8 mouse cellular contexts compared by ENCODE assay signal in the genomic region with DNA sequence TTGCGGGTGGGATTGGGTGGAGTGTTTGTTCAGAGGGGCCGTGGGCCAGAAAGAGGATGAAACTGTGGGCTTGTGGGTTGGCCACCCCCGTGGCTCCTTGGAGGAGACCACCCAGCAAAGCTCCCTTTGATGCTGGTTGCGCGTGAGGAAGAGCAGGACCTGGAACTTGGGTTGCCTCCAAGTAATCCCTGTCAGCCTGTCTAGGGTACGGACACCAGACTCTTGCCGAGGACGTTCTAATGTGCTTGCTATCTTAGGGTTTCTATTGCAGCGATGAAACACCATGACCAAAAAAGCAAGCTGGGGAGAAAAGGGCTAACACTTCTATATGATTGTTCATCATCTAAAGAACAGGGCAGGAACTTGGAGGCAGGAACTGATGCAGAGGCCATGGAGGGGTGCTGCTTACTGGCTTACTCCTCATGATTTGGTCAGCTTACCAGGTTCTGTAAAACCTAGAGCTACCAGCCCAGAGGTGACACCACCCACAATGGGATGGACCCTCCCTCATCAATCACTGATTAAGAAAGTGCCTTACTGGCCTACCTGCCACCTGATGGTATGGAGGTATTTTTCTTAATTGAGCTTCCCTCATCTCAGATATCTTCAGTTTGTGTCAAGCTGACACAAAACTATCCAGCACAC. TPM values are rescaled to one million over a fixed set of nuclear protein-coding genes. Genes with fewer than 3 reads are reported as not detected.
DNase-seq lines count a peak whose midpoint lies in the region; ATAC-seq and TF ChIP-seq lines count a peak whose summit lies in the region.
"Not testable (repeated sequence)": the region's sequence is repeated elsewhere in the genome, so short reads cannot be mapped to it uniquely, and the experiment has no call there.

No protein-coding gene starts in this region.

- not testable (repeated sequence) for TF ChIP-seq RAD21 in MEL (IDR thresholded peaks at IDR 0.05; ENCODE audit: low read depth, low read length)

- not testable (repeated sequence) for TF ChIP-seq POLR2A in MEL (IDR thresholded peaks at IDR 0.05; ENCODE audit: control insufficient read depth in 1 of 2, insufficient read depth in 1 of 2, low read depth in 1 of 2, low read length in 2 of 2, poor library complexity in 1 of 2)

- not testable (repeated sequence) for DNase-seq in MEL (ENCODE audit: low read depth, low spot score); forebrain, postnatal 0 days; kidney, postnatal 0 days (ENCODE audit: low spot score)

- not testable (repeated sequence) for H3K27ac ChIP-seq in MEL (ENCODE audit: control insufficient read depth, low read depth, low read length); liver, embryonic 16.5 days (ENCODE audit: low read length); midbrain, embryonic 13.5 days
- peak overlapping the region; percentile 50; the same call in 1 of the 2 replicates for H3K27ac ChIP-seq in embryonic facial prominence, embryonic 12.5 days
- peak overlapping the region; percentile 73 for H3K27ac ChIP-seq in forebrain, postnatal 0 days (ENCODE audit: low read depth, low read length)
- H3K27ac ChIP-seq in hindbrain, embryonic 13.5 days: peak overlapping the region; percentile 84
- H3K27ac ChIP-seq in kidney, postnatal 0 days: peak overlapping the region; percentile 55; the same call in 1 of the 2 replicates
- H3K27ac ChIP-seq in stomach, embryonic 14.5 days (ENCODE audit: low read length): peak overlapping the region; percentile 52; the same call in 1 of the 2 replicates

- H3K4me1 ChIP-seq in MEL (ENCODE audit: control insufficient read depth in 1 of 2, insufficient read depth in 2 of 2, low read length in 2 of 2); embryonic facial prominence, embryonic 12.5 days; forebrain, postnatal 0 days (ENCODE audit: insufficient read depth); hindbrain, embryonic 13.5 days (replicated peaks); kidney, postnatal 0 days (replicated peaks; ENCODE audit: insufficient read depth, low read length); liver, embryonic 16.5 days (ENCODE audit: control insufficient read depth, low read depth, low read length); midbrain, embryonic 13.5 days (replicated peaks); stomach, embryonic 14.5 days (ENCODE audit: control insufficient read depth, insufficient read depth, low read length): not testable (repeated sequence)

- peak overlapping the region; percentile 61 for H3K9ac ChIP-seq in MEL (ENCODE audit: control insufficient read depth, low read depth, low read length, poor library complexity, severe bottlenecking)
- peak overlapping the region; percentile 62 for H3K9ac ChIP-seq in embryonic facial prominence, embryonic 12.5 days
- peak overlapping the region; percentile 87 for H3K9ac ChIP-seq in forebrain, postnatal 0 days
- peak overlapping the region; percentile 85 for H3K9ac ChIP-seq in hindbrain, embryonic 13.5 days
- H3K9ac ChIP-seq in kidney, postnatal 0 days (ENCODE audit: low read depth, low read length): peak overlapping the region; percentile 71
- peak overlapping the region; percentile 73 for H3K9ac ChIP-seq in liver, embryonic 16.5 days (ENCODE audit: low read depth, low read length)
- peak overlapping the region; percentile 71 for H3K9ac ChIP-seq in midbrain, embryonic 13.5 days (replicated peaks)
- peak overlapping the region; percentile 23 for H3K9ac ChIP-seq in stomach, embryonic 14.5 days (replicated peaks; ENCODE audit: low read depth, low read length)

- not testable (repeated sequence) for TF ChIP-seq EP300 in MEL (IDR thresholded peaks at IDR 0.05; ENCODE audit: low read depth in 1 of 2, low read length in 2 of 2)

- H3K4me2 ChIP-seq in embryonic facial prominence, embryonic 12.5 days (replicated peaks): peak overlapping the region; percentile 48
- peak overlapping the region; percentile 56 for H3K4me2 ChIP-seq in forebrain, postnatal 0 days (ENCODE audit: low read depth)
- H3K4me2 ChIP-seq in hindbrain, embryonic 13.5 days: peak overlapping the region; percentile 58
- peak overlapping the region; percentile 60 for H3K4me2 ChIP-seq in kidney, postnatal 0 days (ENCODE audit: low read length)
- H3K4me2 ChIP-seq in liver, embryonic 16.5 days (ENCODE audit: low read depth, low read length): peak overlapping the region; percentile 59
- H3K4me2 ChIP-seq in midbrain, embryonic 13.5 days (replicated peaks): peak overlapping the region; percentile 59
- peak overlapping the region; percentile 46 for H3K4me2 ChIP-seq in stomach, embryonic 14.5 days (replicated peaks; ENCODE audit: low read depth, low read length)

- peak overlapping the region; percentile 19 to 52 for H3K4me3 ChIP-seq in MEL (ENCODE audit: control insufficient read depth in 1 of 2, insufficient read depth in 1 of 2, low read depth in 2 of 2, low read length in 2 of 2)
- H3K4me3 ChIP-seq in embryonic facial prominence, embryonic 12.5 days: peak overlapping the region; percentile 75
- peak overlapping the region; percentile 64 for H3K4me3 ChIP-seq in forebrain, postnatal 0 days (ENCODE audit: low read depth, low read length)
- H3K4me3 ChIP-seq in hindbrain, embryonic 13.5 days: peak overlapping the region; percentile 78
- peak overlapping the region; percentile 48 for H3K4me3 ChIP-seq in kidney, postnatal 0 days (replicated peaks; ENCODE audit: low read depth, low read length)
- H3K4me3 ChIP-seq in liver, embryonic 16.5 days (ENCODE audit: low read depth, low read length): peak overlapping the region; percentile 77
- peak overlapping the region; percentile 66 for H3K4me3 ChIP-seq in midbrain, embryonic 13.5 days (replicated peaks)
- H3K4me3 ChIP-seq in stomach, embryonic 14.5 days (ENCODE audit: low read depth, low read length): peak overlapping the region; percentile 73

- not testable (repeated sequence) for H3K27me3 ChIP-seq in MEL (ENCODE audit: control insufficient read depth in 1 of 2, insufficient read depth in 2 of 2, low read length in 2 of 2); embryonic facial prominence, embryonic 12.5 days; forebrain, postnatal 0 days (ENCODE audit: insufficient read depth, low read length); hindbrain, embryonic 13.5 days; kidney, postnatal 0 days (ENCODE audit: insufficient read depth, low read length); liver, embryonic 16.5 days (ENCODE audit: control insufficient read depth, insufficient read depth, low read depth, low read length); midbrain, embryonic 13.5 days; stomach, embryonic 14.5 days (ENCODE audit: control insufficient read depth, insufficient read depth, low read length)

- not testable (repeated sequence) for H3K9me3 ChIP-seq in MEL (replicated peaks; ENCODE audit: insufficient read depth, low read length); embryonic facial prominence, embryonic 12.5 days; forebrain, postnatal 0 days (ENCODE audit: low read length); hindbrain, embryonic 13.5 days; kidney, postnatal 0 days (replicated peaks; ENCODE audit: low read length); liver, embryonic 16.5 days (replicated peaks; ENCODE audit: control insufficient read depth, low read length); midbrain, embryonic 13.5 days; stomach, embryonic 14.5 days (ENCODE audit: control insufficient read depth, low read depth, low read length)

- ATAC-seq in embryonic facial prominence, embryonic 12.5 days (ENCODE audit: insufficient number of reproducible peaks, insufficient read depth, low FRiP score, low TSS enrichment): peak; percentile 70
- peak; percentile 12 for ATAC-seq in forebrain, postnatal 0 days
- peak; percentile 71 for ATAC-seq in hindbrain, embryonic 13.5 days (ENCODE audit: low FRiP score)
- ATAC-seq in kidney, postnatal 0 days (replicated peaks; ENCODE audit: low FRiP score, low read depth); stomach, embryonic 14.5 days (ENCODE audit: insufficient number of reproducible peaks, insufficient read depth, low FRiP score, low read depth): not testable (repeated sequence)
- peak; percentile 30; the same call in 1 of the 2 replicates for ATAC-seq in liver, embryonic 16.5 days (ENCODE audit: low read depth)
- ATAC-seq in midbrain, embryonic 13.5 days: peak; percentile 82

- H3K36me3 ChIP-seq in MEL (ENCODE audit: control insufficient read depth in 1 of 2, insufficient read depth in 2 of 2, low read length in 2 of 2); embryonic facial prominence, embryonic 12.5 days; forebrain, postnatal 0 days (ENCODE audit: insufficient read depth); hindbrain, embryonic 13.5 days; kidney, postnatal 0 days (ENCODE audit: insufficient read depth, low read length); liver, embryonic 16.5 days (ENCODE audit: control insufficient read depth, insufficient read depth); midbrain, embryonic 13.5 days; stomach, embryonic 14.5 days (ENCODE audit: control insufficient read depth, insufficient read depth, low read length): not testable (repeated sequence)

- 4% methylated on average over 9 of the region's 9 CpGs for WGBS in embryonic facial prominence, embryonic 12.5 days
- WGBS in forebrain, postnatal 0 days: 3% methylated on average over 9 of the region's 9 CpGs
- WGBS in hindbrain, embryonic 13.5 days: 5% methylated on average over 9 of the region's 9 CpGs
- 4% methylated on average over 9 of the region's 9 CpGs for WGBS in kidney, postnatal 0 days
- 2% methylated on average over 9 of the region's 9 CpGs for WGBS in liver, embryonic 16.5 days (ENCODE audit: insufficient replicate concordance)
- WGBS in midbrain, embryonic 13.5 days: 4% methylated on average over 9 of the region's 9 CpGs
- WGBS in stomach, embryonic 14.5 days: 4% methylated on average over 9 of the region's 9 CpGs

- not testable (repeated sequence) for TF ChIP-seq CTCF in MEL (IDR thresholded peaks at IDR 0.05 in 2 of 3, conservative IDR thresholded peaks at IDR 0.05 in 1 of 3; ENCODE audit: control insufficient read depth in 1 of 3, insufficient read depth in 1 of 3, low read depth in 2 of 3, low read length in 3 of 3, poor library complexity in 1 of 3, severe bottlenecking in 1 of 3); forebrain, postnatal 0 days (IDR thresholded peaks at IDR 0.05; ENCODE audit: low read depth); kidney, postnatal 0 days (IDR thresholded peaks at IDR 0.05; ENCODE audit: low read depth)

- H3K79me2 ChIP-seq in MEL (ENCODE audit: control insufficient read depth, insufficient read depth, low read length, poor library complexity): not testable (repeated sequence)

RNA-seq across cellular contexts. Expression of a gene that starts 0.8 kb away (rescaled TPM):
- total RNA-seq in MEL (2012; rRNA removed): 28.0 and 28.1 TPM in 2 replicates
- 10 to 100 TPM in 1 of 2 experiments, not detected in 1; 26.4 TPM for polyA plus RNA-seq in MEL (2012; ENCODE audit: insufficient read depth in 1 of 2, insufficient read length in 2 of 2, low read depth in 1 of 2, low replicate concordance in 2 of 2, missing spikeins in 1 of 2)
- polyA plus RNA-seq in embryonic facial prominence, embryonic 12.5 days (2016; fragmentation: Nextera tagmentation; extraction: Ambion mirVana): 28.9 and 33.0 TPM in 2 replicates
- 28.5 and 33.6 TPM in 2 replicates for total RNA-seq in forebrain, postnatal 0 days (2014; rRNA removed)
- 30.5 and 35.3 TPM in 2 replicates for polyA plus RNA-seq in forebrain, postnatal 0 days (2015; fragmentation: Nextera tagmentation; extraction: Ambion mirVana)
- 33.8 and 37.9 TPM in 2 replicates for polyA plus RNA-seq in hindbrain, embryonic 13.5 days (2015; fragmentation: Nextera tagmentation; extraction: Ambion mirVana)
- polyA plus RNA-seq in kidney, postnatal 0 days (2015; fragmentation: Nextera tagmentation; extraction: Ambion mirVana): 27.6 and 28.5 TPM in 2 replicates
- 7.1 and 7.4 TPM in 2 replicates for polyA plus RNA-seq in liver, embryonic 16.5 days (2015; fragmentation: Nextera tagmentation; extraction: Ambion mirVana)
- polyA plus RNA-seq in midbrain, embryonic 13.5 days (2015; fragmentation: Nextera tagmentation; extraction: Ambion mirVana): 35.0 and 35.2 TPM in 2 replicates
- 25.5 and 27.5 TPM in 2 replicates for polyA plus RNA-seq in stomach, embryonic 14.5 days (2014; fragmentation: Nextera tagmentation; extraction: Ambion mirVana)

Comparison
In these comparisons a context has a peak if more than half of its experiments do, and no peak if none do; other contexts are left out.
1. H3K9ac ChIP-seq: peak in every context shown above with its lines; median percentile 87 in forebrain, postnatal 0 days; 85 in hindbrain, embryonic 13.5 days; 73 in liver, embryonic 16.5 days; 71 in kidney, postnatal 0 days; 71 in midbrain, embryonic 13.5 days; 62 in embryonic facial prominence, embryonic 12.5 days; 61 in MEL; 23 in stomach, embryonic 14.5 days.